Mouse (Mus musculus) layer of hippocampus, adult 9-11 months (tissue): ENCODE data around the gene Rgcc.

Experiments
- DNase-seq: peaks from one replicate; pipeline ENCODE4 v3.0.0; 2022

The Rgcc gene

GRCm38 (mm10) chr14:79301466-79301875 lies at the start of gene Rgcc:
Rgcc (minus strand) TSS chr14:79301645.
- DNase-seq: peak; percentile 91

DNA sequence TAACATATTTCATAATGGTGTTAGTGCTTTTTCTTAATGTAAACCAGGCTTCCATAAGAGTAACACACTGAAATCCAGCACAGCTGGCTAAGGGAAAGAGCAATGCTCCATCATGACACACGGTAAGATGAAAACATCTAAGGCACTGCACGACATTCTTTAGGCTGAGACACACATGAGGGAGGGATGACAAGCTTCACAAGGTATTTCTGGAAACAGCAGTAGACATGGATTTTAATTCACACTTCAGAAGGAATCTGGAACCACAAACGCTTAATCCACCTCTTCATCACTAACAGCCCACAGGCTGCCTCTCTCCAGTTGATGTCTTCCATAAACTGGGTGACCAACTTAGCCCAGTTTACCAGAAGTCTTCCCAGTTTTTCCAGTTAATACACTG lies 44.9 kb upstream of the Rgcc start:
- DNase-seq: no peak

GRCm38 (mm10) chr14:79335613-79336012 lies 34.2 kb upstream of the Rgcc start:
- DNase-seq: no peak

DNA sequence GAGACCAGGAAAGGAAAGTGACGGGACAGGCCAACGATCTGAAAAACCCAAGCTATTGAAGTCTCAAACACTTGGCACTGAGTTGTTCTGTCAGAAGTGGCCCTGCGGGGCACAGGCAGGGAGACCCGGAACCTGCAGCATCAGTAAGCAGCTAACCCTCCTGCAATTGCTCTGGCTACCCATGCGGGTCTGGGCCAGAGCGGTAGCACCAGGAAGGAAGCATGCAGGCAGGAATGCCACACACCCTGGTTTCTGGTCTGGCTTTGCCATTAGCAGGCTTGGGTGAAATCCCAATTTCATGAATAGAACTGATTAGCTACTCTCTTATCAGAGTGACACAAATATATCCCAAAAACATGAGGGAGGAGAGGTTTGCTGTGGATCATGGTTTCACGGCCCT lies 30.5 kb upstream of the Rgcc start:
- DNase-seq: no peak

GRCm38 (mm10) chr14:79330944-79331561 lies 29.6 kb upstream of the Rgcc start:
- no peak for DNase-seq

DNA sequence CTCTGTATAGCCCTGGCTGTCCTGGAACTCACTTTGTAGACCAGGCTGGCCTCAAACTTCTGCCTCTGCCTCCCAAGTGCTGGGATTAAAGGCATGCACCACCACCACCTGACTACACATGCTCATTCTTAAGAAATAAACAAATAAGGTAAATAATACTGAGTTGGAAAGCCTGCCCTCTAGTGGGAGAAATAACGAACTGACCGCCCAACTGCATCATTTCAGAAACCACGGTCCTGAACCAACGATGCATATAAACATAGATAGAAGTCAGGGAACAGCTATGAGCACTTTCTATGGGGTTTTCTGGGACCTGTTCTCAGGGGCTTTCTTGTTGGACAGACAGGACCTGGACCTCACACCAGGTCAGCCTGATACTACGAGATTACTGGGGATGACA lies 25.6 kb upstream of the Rgcc start:
- no peak for DNase-seq

GRCm38 (mm10) chr14:79324112-79324840 lies 22.8 kb upstream of the Rgcc start:
- DNase-seq: no peak

GRCm38 (mm10) chr14:79321881-79322280 lies 20.4 kb upstream of the Rgcc start:
- DNase-seq: no peak

DNA sequence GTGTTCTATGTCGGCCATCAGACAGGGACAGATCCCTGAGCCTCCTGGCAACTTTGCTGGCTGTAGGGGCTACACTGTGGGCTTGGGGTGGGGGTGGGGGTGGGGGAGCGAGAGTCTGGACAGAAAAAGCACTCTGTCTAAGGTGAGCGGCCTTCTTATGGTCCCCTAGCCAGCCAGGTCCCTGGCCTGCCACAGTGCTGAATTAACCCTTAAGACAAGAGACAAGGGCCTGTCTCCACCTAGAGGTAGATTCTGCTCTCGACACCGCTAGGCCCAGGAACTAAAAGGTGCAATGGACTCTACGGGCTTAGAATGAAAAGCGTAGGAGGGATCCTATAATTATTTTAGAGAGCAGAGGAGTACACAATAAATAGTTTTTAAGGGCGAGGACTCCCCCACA lies 19.7 kb upstream of the Rgcc start:
- no peak for DNase-seq

DNA sequence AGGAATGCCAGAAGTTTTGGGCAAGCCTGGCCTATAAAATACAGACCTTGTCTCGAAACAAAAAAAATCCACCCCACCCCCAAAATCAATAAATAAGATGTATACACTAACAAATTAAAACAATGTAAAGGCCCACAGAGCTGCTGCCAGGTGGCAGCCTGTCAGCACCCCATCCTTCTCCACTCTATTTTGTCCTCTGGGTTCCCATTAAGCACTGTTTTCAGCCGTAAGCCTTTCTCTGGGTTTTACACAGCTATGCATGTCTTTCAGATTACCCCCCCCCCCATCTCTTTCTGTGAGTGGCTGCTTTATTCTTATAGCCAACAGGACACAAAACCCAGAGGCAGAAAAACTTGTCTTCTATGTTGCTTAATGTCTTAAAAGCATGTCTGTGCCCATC lies 16.2 kb upstream of the Rgcc start:
- no peak for DNase-seq

DNA sequence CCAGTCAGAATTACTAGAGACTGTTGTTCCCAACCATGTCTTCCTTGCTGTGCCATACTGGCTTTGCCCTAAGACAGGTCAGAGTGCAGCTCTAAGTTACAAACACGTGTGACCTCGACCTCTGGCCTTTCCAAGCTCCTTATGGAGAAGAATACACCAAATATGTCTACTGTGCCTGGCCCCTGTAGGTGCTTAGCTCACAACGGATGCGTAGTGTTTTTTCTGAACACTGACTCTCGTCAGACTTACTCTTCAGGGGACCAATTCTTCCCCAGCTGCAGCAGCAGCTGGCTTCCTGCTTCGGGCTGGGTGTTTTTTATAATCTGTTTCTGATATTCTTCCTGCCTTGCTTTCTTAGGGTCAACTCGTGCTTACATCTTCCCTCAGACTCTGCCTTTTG lies 14.4 kb upstream of the Rgcc start:
- DNase-seq: no peak

DNA sequence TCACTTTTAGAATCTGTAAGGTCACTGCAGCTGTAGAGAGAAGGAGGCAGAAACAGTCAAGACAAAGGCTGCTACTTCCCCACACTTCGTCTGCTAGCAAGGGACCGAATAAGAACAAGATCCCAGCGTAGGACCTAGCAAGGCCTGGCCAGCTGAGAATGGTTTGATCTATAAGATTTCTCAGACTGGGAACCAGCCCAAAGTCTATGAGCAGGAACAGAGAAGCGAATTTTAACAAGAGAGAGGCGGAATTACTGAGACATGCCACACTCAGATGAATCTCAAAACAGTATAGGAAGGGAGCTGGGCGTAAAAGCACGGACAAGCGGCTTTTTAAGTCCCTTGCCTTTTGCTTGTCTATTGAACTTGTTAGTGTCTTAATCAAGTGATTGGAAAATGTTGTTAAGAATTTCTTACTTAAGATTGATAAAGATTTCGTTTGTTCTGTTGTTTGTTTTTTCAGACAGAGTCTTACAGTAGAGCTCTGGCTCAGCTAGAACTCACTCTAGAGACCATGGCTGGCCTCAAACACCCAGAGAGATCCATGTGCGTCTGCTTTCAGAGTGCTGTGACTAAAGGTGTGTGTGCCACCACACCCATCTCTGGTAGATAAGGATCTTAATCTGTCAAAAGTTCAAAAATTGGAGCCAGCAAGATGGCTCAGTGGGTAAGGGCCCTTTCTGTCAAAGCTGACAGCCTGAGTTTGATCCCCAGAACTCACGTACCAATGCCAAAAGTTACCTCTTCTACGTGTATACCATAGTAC lies 13.0 kb upstream of the Rgcc start:
- no peak for DNase-seq

DNA sequence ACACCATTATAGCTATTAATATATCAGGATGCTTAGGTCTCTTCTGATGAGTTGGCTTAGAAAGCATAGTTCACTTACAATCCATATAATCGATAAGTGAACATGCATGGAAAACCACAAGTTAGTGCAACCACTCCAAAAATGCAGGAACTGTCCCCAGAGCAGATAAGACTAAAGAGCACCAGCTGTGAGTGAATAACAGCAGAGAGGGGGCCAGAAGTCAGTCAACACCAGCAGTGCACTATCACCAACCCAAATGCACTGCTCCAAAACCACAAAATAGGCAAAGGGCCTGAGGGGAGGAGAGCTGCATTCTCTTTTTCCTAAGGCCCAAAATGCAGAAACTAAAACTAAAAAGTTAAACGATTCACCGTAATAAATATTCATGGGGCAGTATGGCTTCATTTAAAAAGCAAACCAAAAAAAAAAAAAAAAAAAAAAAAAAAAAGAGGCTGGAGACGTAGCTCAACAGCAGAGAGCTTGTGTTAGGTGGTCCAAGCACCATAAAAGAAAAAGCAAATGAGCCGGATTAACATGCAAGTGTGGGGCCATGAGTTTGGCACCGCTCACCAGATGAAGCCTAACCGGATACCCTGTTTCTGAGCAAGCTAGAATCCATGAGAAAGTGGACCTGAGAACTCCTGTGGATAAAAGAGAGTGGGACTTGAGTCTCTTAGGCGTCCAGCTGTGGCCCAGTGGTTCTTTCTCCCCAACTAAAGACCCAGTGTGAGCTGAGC lies 12.2 kb upstream of the Rgcc start:
- DNase-seq: no peak

GRCm38 (mm10) chr14:79312719-79313118 lies 11.3 kb upstream of the Rgcc start:
- no peak for DNase-seq

DNA sequence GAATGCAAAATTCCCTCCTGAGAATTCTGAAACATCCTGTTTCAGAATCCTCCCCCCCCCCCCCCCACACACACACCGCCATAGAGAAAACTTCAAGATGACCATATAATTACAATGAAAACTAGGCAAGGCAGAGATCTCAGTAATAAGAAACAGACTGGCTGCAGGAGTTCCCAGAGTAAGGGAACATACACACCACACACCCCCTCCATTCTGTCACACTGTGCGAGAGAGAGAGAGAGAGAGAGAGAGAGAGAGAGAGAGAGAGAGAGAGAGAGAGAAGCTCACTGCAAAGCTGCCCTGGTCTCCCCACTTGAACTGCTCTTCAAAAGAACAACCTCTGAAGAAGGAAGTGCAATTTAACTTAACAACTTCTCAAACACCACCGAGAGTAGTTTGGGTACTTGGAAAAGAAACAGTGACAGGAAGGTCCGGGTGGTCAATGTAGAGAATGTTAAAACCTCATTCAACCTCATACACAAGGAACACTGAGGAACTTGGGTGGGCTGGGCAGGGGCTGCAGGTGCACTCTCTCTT lies 10.5 kb upstream of the Rgcc start:
- no peak for DNase-seq

GRCm38 (mm10) chr14:79309115-79309514 lies 7.7 kb upstream of the Rgcc start:
- DNase-seq: no peak

DNA sequence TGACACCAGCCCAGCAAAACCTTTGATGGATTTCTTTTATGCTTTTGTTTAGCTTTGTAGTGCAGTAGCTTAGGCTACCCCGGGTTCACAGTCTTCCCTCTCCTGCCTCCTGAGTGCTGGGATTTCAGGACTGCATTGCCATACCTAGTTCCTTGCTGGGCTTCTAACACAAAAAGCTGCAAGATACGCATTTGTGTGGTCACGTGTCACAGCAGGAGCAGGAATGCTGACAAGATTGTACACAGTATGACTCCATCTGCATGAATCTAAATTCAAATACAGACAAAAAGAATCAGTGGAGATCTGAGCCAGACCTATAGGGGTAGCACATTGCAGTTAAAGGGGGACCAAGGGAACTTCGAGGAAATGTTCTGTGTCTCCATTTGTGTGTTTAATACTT lies 6.9 kb upstream of the Rgcc start:
- DNase-seq: no peak

DNA sequence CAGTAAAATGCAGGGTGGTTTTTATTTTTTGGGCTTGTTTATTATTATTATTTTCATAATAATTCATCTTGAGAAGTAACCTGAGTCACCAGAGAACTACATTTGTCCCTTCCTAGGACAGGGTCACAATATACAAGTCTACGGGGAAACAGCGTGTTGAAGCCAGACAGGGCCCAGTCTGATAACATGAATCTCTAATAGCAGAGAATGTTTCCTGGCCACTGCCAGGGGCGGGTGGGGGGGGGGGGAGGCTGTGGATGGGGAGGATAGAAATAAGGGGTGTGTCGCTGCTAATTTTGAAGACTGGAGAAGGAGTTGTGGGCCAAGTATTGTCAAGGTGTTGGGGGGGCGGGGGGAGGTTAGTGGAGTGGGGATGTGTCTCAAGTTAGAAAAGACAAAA lies 6.5 kb upstream of the Rgcc start:
- no peak for DNase-seq

DNA sequence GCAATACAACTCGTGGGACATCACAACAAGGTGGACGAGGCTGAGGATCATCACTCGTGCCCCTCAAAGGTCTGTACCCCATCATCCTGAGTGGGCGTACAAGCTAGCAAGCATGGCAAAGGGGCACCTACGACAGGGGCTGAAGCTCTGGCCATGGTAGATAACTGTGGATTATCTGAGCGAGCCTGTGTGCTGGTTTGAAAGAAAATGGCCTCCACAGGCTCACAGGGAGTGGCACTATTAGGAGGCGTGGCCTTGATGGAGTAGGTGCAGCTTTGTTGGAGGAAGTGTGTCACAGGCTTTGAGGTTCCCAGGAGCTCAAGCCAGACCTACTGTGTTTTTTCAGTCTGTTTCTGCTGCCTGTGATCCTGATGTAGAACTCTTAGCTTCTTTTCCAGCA lies 5.7 kb upstream of the Rgcc start:
- no peak for DNase-seq

- no peak for DNase-seq
Observed at GRCm38 (mm10) chr14:79304873-79305464, 3.5 kb upstream of the Rgcc start.

DNA sequence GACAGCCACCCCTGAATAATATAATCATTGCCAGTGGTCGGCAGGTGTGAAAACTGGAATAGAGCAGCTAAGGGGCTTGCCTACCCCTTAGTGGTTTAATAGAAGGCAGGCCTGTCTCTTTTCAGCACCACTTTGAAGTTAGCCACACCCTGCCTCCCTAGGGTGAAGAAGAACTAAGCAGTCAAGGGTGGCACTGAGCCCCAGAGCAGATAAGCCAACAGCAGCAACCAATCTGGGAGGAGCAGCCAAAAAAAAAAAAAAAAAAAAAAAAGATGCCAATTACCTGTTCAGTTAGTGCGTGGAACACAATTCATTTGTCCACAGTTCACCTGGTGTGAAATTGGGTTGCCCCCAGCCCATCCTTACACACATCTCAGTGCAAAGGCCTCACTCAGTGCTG lies 1.7 kb upstream of the Rgcc start:
- no peak for DNase-seq

GRCm38 (mm10) chr14:79300641-79301350 lies 649 bp downstream of the Rgcc start:
- no peak for DNase-seq
